Mouse (Mus musculus): ENCODE measurements around the gene Rbpms2.

Gene Rbpms2

DNA sequence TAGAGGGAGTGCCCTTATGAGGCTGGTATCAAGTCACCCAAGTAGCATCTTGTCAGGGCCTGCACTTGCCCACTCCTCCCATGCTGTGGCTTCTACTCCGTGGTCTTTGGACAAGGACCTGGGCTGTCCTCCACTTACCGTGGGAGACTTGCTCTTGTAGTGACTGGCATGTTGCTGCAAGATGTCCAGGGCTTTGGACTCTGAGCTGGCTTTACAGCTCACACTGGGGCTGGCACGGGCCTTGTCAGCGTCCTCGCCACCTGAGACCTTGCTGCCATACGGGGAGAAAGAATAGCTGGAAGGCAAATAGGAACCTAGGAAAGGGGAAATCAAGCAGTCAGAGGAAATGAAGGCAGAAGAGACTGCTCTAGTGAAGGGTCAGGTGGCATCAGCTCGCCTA, 67.9 kb downstream of the Rbpms2 start:
- no peak for DNase-seq (ENCODE audit: low spot score)

- DNase-seq (ENCODE audit: low spot score) = no peak
Observed at GRCm38 (mm10) chr9:65697992-65698391, 68.5 kb downstream of the Rbpms2 start.

DNA sequence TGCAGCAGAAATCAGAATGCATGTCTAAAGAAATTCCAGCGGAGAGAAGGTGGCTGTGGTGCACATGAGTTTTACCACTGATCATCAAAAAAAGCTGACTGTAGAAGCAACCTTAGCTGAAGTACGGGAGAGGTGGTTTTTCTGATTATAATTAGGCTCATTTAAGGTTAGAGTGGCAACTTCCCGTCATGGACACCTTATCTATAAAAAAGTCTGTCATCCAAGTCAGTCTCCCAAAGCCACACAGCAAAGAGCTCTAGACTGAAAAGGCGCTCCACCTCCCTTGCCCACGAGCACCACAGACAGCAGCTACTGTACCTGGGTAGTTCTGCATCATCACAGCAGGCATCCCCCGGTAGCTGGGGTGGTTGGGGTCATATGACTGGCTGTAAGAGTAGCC, 71.1 kb downstream of the Rbpms2 start:
- DNase-seq (ENCODE audit: low spot score) = no peak

- no peak for DNase-seq (ENCODE audit: low spot score)
Observed at GRCm38 (mm10) chr9:65702286-65702685, 72.8 kb downstream of the Rbpms2 start.

DNA sequence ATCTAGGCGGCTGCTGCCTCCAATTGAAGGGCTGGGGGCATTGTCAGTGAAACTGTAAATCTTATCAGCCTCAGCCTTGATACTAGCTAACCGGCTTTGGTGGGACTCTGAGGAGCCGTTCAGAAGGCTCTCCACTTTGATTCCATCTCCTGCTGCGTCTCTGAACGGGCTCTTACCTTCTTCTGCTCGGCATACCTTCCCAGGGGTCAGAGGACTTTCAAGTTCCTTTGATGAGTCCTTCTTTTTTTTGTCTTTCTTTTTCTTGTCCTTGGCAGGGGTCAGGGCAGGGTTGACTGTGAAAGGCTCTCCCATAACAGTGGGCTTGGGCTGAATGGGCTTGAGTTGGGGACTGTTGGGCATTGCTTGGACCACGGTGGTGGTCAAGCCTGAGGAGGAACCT, 73.8 kb downstream of the Rbpms2 start:
- DNase-seq (ENCODE audit: low spot score) = no peak

DNA sequence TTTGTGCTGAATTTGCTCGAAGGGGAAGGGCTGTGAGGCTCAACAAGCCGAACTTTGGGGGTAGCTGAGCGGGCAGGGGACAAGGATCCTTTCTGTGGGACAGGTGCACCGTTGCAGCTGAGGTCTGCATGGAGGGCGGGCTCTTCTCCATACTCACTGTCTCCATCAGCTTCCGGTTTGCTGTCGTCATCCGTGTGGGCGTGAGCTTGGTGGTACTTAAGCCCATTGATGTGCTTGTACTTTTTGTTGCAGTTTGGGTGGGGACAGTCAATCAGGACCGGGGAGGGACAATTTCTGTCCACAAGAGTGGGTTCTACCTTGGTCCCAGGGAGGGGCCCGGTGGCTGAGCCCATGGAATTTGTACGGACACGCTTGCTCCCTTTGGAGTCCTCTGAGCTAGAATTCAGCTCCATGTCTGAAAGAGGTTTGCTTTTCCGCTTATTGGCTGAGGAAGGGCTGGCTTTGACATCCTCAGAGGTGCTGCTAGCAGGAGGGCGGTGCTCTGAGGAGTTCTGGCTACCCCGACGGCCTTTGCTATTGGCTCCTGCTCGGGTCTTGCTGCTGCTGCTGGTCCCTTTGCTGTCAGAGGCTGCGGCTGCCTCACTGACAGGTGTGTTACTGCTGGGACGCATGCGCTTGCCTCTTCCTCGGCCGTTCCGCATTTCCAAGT, 74.6 kb downstream of the Rbpms2 start:
- DNase-seq (ENCODE audit: low spot score) = no peak
